In the genomic region with DNA sequence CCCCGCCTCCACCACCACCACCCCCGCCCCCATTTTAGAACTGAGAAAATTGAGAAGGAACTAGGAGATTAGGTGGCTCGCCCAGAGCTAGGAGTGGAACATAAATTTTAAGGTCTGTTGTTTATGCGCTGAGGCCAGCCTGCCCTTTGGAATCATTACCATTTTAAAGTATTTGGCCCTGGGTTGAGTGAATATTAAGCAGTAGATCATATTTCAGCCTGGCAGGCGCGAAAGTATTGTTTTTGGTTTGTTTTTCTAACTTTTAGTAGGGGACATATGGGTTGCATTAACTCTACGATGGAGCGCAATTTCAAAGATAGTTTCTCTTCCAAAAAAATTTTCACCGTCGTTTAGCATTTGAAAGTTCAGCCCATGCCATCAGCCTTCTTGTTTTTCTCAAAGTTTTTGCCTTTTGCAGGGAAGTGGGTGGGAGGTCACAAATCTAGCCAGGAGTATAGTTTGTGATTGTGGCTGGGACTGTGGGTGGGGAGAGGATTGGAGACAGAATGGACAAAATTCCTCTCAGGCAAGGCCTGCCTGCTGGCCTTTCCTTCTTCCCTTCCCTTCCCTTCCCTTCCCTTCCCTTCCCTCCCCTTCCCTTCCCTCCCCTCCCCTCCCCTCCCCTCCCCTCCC, we compare ENCODE assay signal across 13 mouse cellular contexts. TPM values are rescaled to one million over a fixed set of nuclear protein-coding genes. Genes with fewer than 3 reads are reported as not detected.
DNase-seq lines count a peak whose midpoint lies in the region; ATAC-seq lines count a peak whose summit lies in the region.
"Had no signal": no experiment of that assay in that cellular context is flagged by ENCODE, and none has a peak within 500 bp of the region (broad histone marks: within the 10 kb centered on the region; RNA-seq: fewer than 3 reads in every experiment).

No protein-coding gene starts in this region.

- peak; percentile 20 for DNase-seq in urinary bladder, postnatal 14 days (ENCODE audit: low spot score)
- DNase-seq in urinary bladder, adult 18-20 months (ENCODE audit: low spot score in 2 of 2): no peak
- peak; percentile 56 for DNase-seq in forelimb bud, embryonic 11.5 days (ENCODE audit: low read depth, low spot score)
- peak; percentile 65 for DNase-seq in kidney, postnatal 14 days
- DNase-seq in frontal cortex, adult 2 months (ENCODE audit: extremely low spot score in 1 of 2, low spot score in 1 of 2): no peak
- no peak for DNase-seq in MN1 (ENCODE audit: low spot score)
- no peak for DNase-seq in cerebellum, postnatal 4 days (ENCODE audit: low spot score in 2 of 2)
- DNase-seq: cerebellum, postnatal 10 days; heart, postnatal 4 days had no signal

- no peak for ATAC-seq in megakaryocyte progenitor cell, adult 5-6 weeks (replicated peaks; ENCODE audit: poor library complexity)
- ATAC-seq: forebrain, embryonic 14.5 days; intestine, postnatal 0 days had no signal

RNA-seq across cellular contexts. Expression of gene Mansc1, which starts 29.8 kb away (rescaled TPM):
- 7.6 and 9.2 TPM in 2 replicates for polyA plus RNA-seq in frontal cortex, adult 2 months (2012; rRNA removed)
- 7.3 and 8.1 TPM in 2 replicates for total RNA-seq in megakaryocyte progenitor cell, adult 5-6 weeks (2015)
- total RNA-seq in megakaryocyte progenitor cell, adult 5-6 weeks (2017): 2.7 and 3.3 TPM in 2 replicates
- total RNA-seq: CH12.LX had no signal

RNA-seq across cellular contexts. Expression of gene Lrp6, which starts 35.7 kb away (rescaled TPM):
- 26.7 and 26.8 TPM in 2 replicates for polyA plus RNA-seq in frontal cortex, adult 2 months (2012; rRNA removed)
- total RNA-seq in megakaryocyte progenitor cell, adult 5-6 weeks (2015): 24.4 and 33.8 TPM in 2 replicates
- 32.4 and 33.2 TPM in 2 replicates for total RNA-seq in megakaryocyte progenitor cell, adult 5-6 weeks (2017)

RNA-seq across cellular contexts. Expression of gene Borcs5, which starts 36.8 kb away (rescaled TPM):
- polyA plus RNA-seq in frontal cortex, adult 2 months (2012; rRNA removed): 39.4 and 39.6 TPM in 2 replicates
- total RNA-seq in megakaryocyte progenitor cell, adult 5-6 weeks (2015): 11.5 and 12.8 TPM in 2 replicates
- total RNA-seq in megakaryocyte progenitor cell, adult 5-6 weeks (2017): 8.3 and 8.7 TPM in 2 replicates

Comparison
In these comparisons a context has a peak if more than half of its experiments do, and no peak if none do; other contexts are left out.
1. DNase-seq: peak in urinary bladder, postnatal 14 days (single experiment), forelimb bud, embryonic 11.5 days (single experiment) and kidney, postnatal 14 days (single experiment); none in urinary bladder, adult 18-20 months (0 of 2), frontal cortex, adult 2 months (0 of 2), MN1 (single experiment) and cerebellum, postnatal 4 days (0 of 2).